Mouse (Mus musculus): ENCODE results near the gene Lpp. TPM values are rescaled to one million over a fixed set of nuclear protein-coding genes. Genes with fewer than 3 reads are reported as not detected.

Lpp gene
- polyA plus RNA-seq, 1 experiment from 2014 or later: 10.9 TPM

GRCm38 (mm10) chr16:24880698-24881097 lies 487.4 kb downstream of the Lpp start:
- no peaks in the 10 kb centered on the region for H3K4me1 ChIP-seq (ENCODE audit: control insufficient read depth, insufficient read depth, low read depth, low read length)
- H3K9me3 ChIP-seq (ENCODE audit: control insufficient read depth, low read length): no peaks in the 10 kb centered on the region
- no peaks in the 10 kb centered on the region for H3K36me3 ChIP-seq (ENCODE audit: control insufficient read depth, insufficient read depth, low read length)
- peak; percentile 50 for ATAC-seq
- no peaks in the 10 kb centered on the region for H3K27me3 ChIP-seq (replicated peaks; ENCODE audit: control insufficient read depth, insufficient read depth, low read length)
- no peak overlapping the region for H3K4me3 ChIP-seq (ENCODE audit: low read length)
- no peak overlapping the region for H3K9ac ChIP-seq (ENCODE audit: low read depth, low read length)
- no peak overlapping the region for H3K27ac ChIP-seq (ENCODE audit: low read depth, low read length)
- WGBS: 38% methylated on average over 8 of the region's 8 CpGs
- H3K4me2 ChIP-seq (ENCODE audit: low read length): no peak overlapping the region

GRCm38 (mm10) chr16:24881981-24882775 lies 488.9 kb downstream of the Lpp start:
- H3K4me3 ChIP-seq (ENCODE audit: low read length): no peak overlapping the region
- H3K4me1 ChIP-seq (ENCODE audit: control insufficient read depth, insufficient read depth, low read depth, low read length): no peaks in the 10 kb centered on the region; the same call in 1 of the 2 replicates
- no peak overlapping the region for H3K4me2 ChIP-seq (ENCODE audit: low read length)
- no peak for ATAC-seq
- no peaks in the 10 kb centered on the region for H3K27me3 ChIP-seq (replicated peaks; ENCODE audit: control insufficient read depth, insufficient read depth, low read length)
- no peaks in the 10 kb centered on the region for H3K9me3 ChIP-seq (ENCODE audit: control insufficient read depth, low read length)
- 85% methylated on average over 3 of the region's 3 CpGs for WGBS
- no peak overlapping the region for H3K9ac ChIP-seq (ENCODE audit: low read depth, low read length)
- H3K27ac ChIP-seq (ENCODE audit: low read depth, low read length): no peak overlapping the region
- H3K36me3 ChIP-seq (ENCODE audit: control insufficient read depth, insufficient read depth, low read length): no peaks in the 10 kb centered on the region

- Histone ChIP-seq H3K4me3 (ENCODE audit: low read length) (no peak overlapping the region), H3K27me3 (replicated peaks; ENCODE audit: control insufficient read depth, insufficient read depth, low read length) (no peaks in the 10 kb centered on the region), H3K4me1 (ENCODE audit: control insufficient read depth, insufficient read depth, low read depth, low read length) (no peaks in the 10 kb centered on the region; the same call in 1 of the 2 replicates), H3K36me3 (ENCODE audit: control insufficient read depth, insufficient read depth, low read length) (no peaks in the 10 kb centered on the region), H3K9ac (ENCODE audit: low read depth, low read length) (no peak overlapping the region), H3K27ac (ENCODE audit: low read depth, low read length) (no peak overlapping the region), H3K4me2 (ENCODE audit: low read length) (no peak overlapping the region), H3K9me3 (ENCODE audit: control insufficient read depth, low read length) (no peaks in the 10 kb centered on the region)
- no peak for ATAC-seq
Observed at GRCm38 (mm10) chr16:24884017-24884416, 490.7 kb downstream of the Lpp start.

GRCm38 (mm10) chr16:24886346-24886745 lies 493.0 kb downstream of the Lpp start:
- Histone ChIP-seq H3K4me1 (ENCODE audit: control insufficient read depth, insufficient read depth, low read depth, low read length) (no peaks in the 10 kb centered on the region; the same call in 1 of the 2 replicates), H3K4me2 (ENCODE audit: low read length) (no peak overlapping the region), H3K9ac (ENCODE audit: low read depth, low read length) (no peak overlapping the region), H3K36me3 (ENCODE audit: control insufficient read depth, insufficient read depth, low read length) (no peaks in the 10 kb centered on the region), H3K9me3 (ENCODE audit: control insufficient read depth, low read length) (no peaks in the 10 kb centered on the region), H3K27ac (ENCODE audit: low read depth, low read length) (no peak overlapping the region), H3K27me3 (replicated peaks; ENCODE audit: control insufficient read depth, insufficient read depth, low read length) (no peaks in the 10 kb centered on the region), H3K4me3 (ENCODE audit: low read length) (no peak overlapping the region)
- WGBS: 54% methylated on average over 3 of the region's 3 CpGs
- no peak for ATAC-seq

GRCm38 (mm10) chr16:24886943-24887342 lies 493.6 kb downstream of the Lpp start:
- ATAC-seq: no peak
- Histone ChIP-seq H3K36me3 (ENCODE audit: control insufficient read depth, insufficient read depth, low read length) (no peaks in the 10 kb centered on the region), H3K4me1 (ENCODE audit: control insufficient read depth, insufficient read depth, low read depth, low read length) (no peaks in the 10 kb centered on the region; the same call in 1 of the 2 replicates), H3K27me3 (replicated peaks; ENCODE audit: control insufficient read depth, insufficient read depth, low read length) (no peaks in the 10 kb centered on the region), H3K27ac (ENCODE audit: low read depth, low read length) (no peak overlapping the region), H3K4me3 (ENCODE audit: low read length) (no peak overlapping the region), H3K9ac (ENCODE audit: low read depth, low read length) (no peak overlapping the region), H3K9me3 (ENCODE audit: control insufficient read depth, low read length) (no peaks in the 10 kb centered on the region), H3K4me2 (ENCODE audit: low read length) (no peak overlapping the region)
- WGBS: 67% methylated on average over 7 of the region's 7 CpGs

GRCm38 (mm10) chr16:24891453-24891852 lies 498.1 kb downstream of the Lpp start:
- Histone ChIP-seq H3K36me3 (ENCODE audit: control insufficient read depth, insufficient read depth, low read length) (no peaks in the 10 kb centered on the region), H3K9me3 (ENCODE audit: control insufficient read depth, low read length) (no peaks in the 10 kb centered on the region), H3K4me3 (ENCODE audit: low read length) (no peak overlapping the region), H3K27ac (ENCODE audit: low read depth, low read length) (no peak overlapping the region), H3K4me2 (ENCODE audit: low read length) (no peak overlapping the region), H3K4me1 (ENCODE audit: control insufficient read depth, insufficient read depth, low read depth, low read length) (no peaks in the 10 kb centered on the region; the same call in 1 of the 2 replicates), H3K9ac (ENCODE audit: low read depth, low read length) (no peak overlapping the region), H3K27me3 (replicated peaks; ENCODE audit: control insufficient read depth, insufficient read depth, low read length) (no peaks in the 10 kb centered on the region)
- 59% methylated on average over 6 of the region's 6 CpGs for WGBS
- no peak for ATAC-seq

GRCm38 (mm10) chr16:24895160-24895559 lies 501.9 kb downstream of the Lpp start:
- WGBS: 80% methylated on average over 5 of the region's 5 CpGs
- no peak overlapping the region for H3K4me2 ChIP-seq (ENCODE audit: low read length)
- no peak overlapping the region for H3K27ac ChIP-seq (ENCODE audit: low read depth, low read length)
- no peak overlapping the region for H3K4me3 ChIP-seq (ENCODE audit: low read length)
- H3K9ac ChIP-seq (ENCODE audit: low read depth, low read length): no peak overlapping the region
- H3K9me3 ChIP-seq (ENCODE audit: control insufficient read depth, low read length): no peaks in the 10 kb centered on the region
- H3K4me1 ChIP-seq (ENCODE audit: control insufficient read depth, insufficient read depth, low read depth, low read length): peaks cover 1% of the 10 kb centered on the region
- H3K36me3 ChIP-seq (ENCODE audit: control insufficient read depth, insufficient read depth, low read length): no peaks in the 10 kb centered on the region
- no peak for ATAC-seq
- no peaks in the 10 kb centered on the region for H3K27me3 ChIP-seq (replicated peaks; ENCODE audit: control insufficient read depth, insufficient read depth, low read length)

- H3K4me2 ChIP-seq (ENCODE audit: low read length): no peak overlapping the region
- H3K9ac ChIP-seq (ENCODE audit: low read depth, low read length): no peak overlapping the region
- WGBS: 78% methylated on average over 3 of the region's 3 CpGs
- no peaks in the 10 kb centered on the region for H3K9me3 ChIP-seq (ENCODE audit: control insufficient read depth, low read length)
- no peak for ATAC-seq
- no peak overlapping the region for H3K27ac ChIP-seq (ENCODE audit: low read depth, low read length)
- H3K4me1 ChIP-seq (ENCODE audit: control insufficient read depth, insufficient read depth, low read depth, low read length): peaks cover 3% of the 10 kb centered on the region
- H3K36me3 ChIP-seq (ENCODE audit: control insufficient read depth, insufficient read depth, low read length): no peaks in the 10 kb centered on the region
- no peak overlapping the region for H3K4me3 ChIP-seq (ENCODE audit: low read length)
- no peaks in the 10 kb centered on the region for H3K27me3 ChIP-seq (replicated peaks; ENCODE audit: control insufficient read depth, insufficient read depth, low read length)
Observed at GRCm38 (mm10) chr16:24897641-24898040, 504.3 kb downstream of the Lpp start.

GRCm38 (mm10) chr16:24900241-24900796 lies 507.0 kb downstream of the Lpp start:
- H3K27ac ChIP-seq (ENCODE audit: low read depth, low read length): no peak overlapping the region
- no peaks in the 10 kb centered on the region for H3K36me3 ChIP-seq (ENCODE audit: control insufficient read depth, insufficient read depth, low read length)
- ATAC-seq: no peak
- peaks cover 3% of the 10 kb centered on the region for H3K4me1 ChIP-seq (ENCODE audit: control insufficient read depth, insufficient read depth, low read depth, low read length)
- no peak overlapping the region for H3K4me3 ChIP-seq (ENCODE audit: low read length)
- H3K27me3 ChIP-seq (replicated peaks; ENCODE audit: control insufficient read depth, insufficient read depth, low read length): no peaks in the 10 kb centered on the region
- WGBS: 33% methylated on average over 2 of the region's 2 CpGs
- no peaks in the 10 kb centered on the region for H3K9me3 ChIP-seq (ENCODE audit: control insufficient read depth, low read length)
- no peak overlapping the region for H3K9ac ChIP-seq (ENCODE audit: low read depth, low read length)
- no peak overlapping the region for H3K4me2 ChIP-seq (ENCODE audit: low read length)
